Mouse (Mus musculus): Measurements from ENCODE around the gene Rptor.

DNA sequence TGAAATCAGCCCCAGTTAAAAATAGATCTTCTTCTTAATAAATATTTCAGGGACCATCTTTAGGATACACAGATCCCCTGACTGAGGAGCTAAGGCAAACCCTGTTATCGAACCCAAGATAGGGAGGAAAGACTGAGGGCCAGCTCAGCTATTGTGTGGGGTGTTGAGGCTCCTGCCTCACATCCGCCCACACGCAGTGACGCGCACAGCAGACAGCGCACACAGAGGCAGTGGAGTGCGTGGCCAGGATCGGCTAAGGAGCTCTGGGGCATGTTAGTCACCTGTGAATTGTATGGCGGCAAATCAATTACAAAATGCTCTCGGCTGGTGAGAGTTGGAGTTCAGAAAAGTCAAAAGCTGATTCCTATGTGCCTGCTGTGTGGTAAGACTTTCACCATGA, 37.0 kb upstream of the Rptor start:
- TF ChIP-seq CTCF (IDR thresholded peaks at IDR 0.05; ENCODE audit: low read depth) (no peak), EP300 (IDR thresholded peaks at IDR 0.05; ENCODE audit: low read depth) (no peak)

All from liver, postnatal 0 days (tissue).